ENCODE assay signal across 9 mouse cellular contexts in the genomic region with DNA sequence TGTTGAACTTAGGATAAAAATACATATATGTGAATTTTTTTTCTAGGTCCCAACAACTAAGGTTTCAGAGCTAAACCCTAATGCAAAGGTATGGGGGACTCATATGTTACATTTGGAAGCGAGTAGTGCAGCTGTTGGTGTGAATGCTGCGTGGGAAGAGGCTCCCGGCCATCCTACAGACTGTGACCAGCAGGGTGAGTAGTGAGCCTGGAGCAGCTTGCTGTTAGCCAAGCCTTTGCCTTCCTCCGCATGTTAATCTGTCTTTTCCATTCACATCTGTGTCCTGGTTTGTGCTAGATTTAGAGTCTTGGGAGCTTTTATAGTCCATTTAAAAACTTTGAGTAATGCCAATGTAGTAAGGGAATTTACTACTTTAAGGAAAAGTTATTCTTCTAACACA. TPM values are rescaled to one million over a fixed set of nuclear protein-coding genes. Genes with fewer than 3 reads are reported as not detected.
DNase-seq lines count a peak whose midpoint lies in the region; ATAC-seq and TF ChIP-seq lines count a peak whose summit lies in the region.
"Had no signal": no experiment of that assay in that cellular context is flagged by ENCODE, and none has a peak within 500 bp of the region (broad histone marks: within the 10 kb centered on the region; RNA-seq: fewer than 3 reads in every experiment).

No protein-coding gene starts in this region.

- H3K4me1 ChIP-seq in forebrain, postnatal 0 days (ENCODE audit: insufficient read depth): no peaks in the 10 kb centered on the region
- peaks cover 1% of the 10 kb centered on the region; the same call in 1 of the 2 replicates for H3K4me1 ChIP-seq in forebrain, embryonic 12.5 days
- H3K4me1 ChIP-seq in lung, postnatal 0 days (ENCODE audit: insufficient read depth, low read depth, low read length): no peaks in the 10 kb centered on the region

- ATAC-seq in forebrain, postnatal 0 days: peak; percentile 47
- no peak for ATAC-seq in forebrain, embryonic 12.5 days (ENCODE audit: low FRiP score)
- ATAC-seq in lung, postnatal 0 days: no peak

- 65% methylated on average over 4 of the region's 4 CpGs for WGBS in forebrain, postnatal 0 days
- 72% methylated on average over 4 of the region's 4 CpGs for WGBS in forebrain, embryonic 12.5 days
- 61% methylated on average over 4 of the region's 4 CpGs for WGBS in lung, postnatal 0 days

- DNase-seq in forebrain, postnatal 0 days: no peak
- DNase-seq in lung, postnatal 0 days (ENCODE audit: low spot score): no peak
- DNase-seq in lung, postnatal 4 days: no peak
- peak; percentile 21 to 46 for DNase-seq in layer of hippocampus, adult 2 months (ENCODE audit: low spot score in 2 of 2)
- DNase-seq in right cerebral cortex, postnatal 4 days: peak; percentile 10
- no peak for DNase-seq in T-cell, adult 2 months (ENCODE audit: low spot score)
- no peak for DNase-seq in Muller cell, postnatal 12 days (ENCODE audit: inconsistent ontology term)

- H3K4me3 ChIP-seq in forebrain, postnatal 0 days (ENCODE audit: low read depth, low read length): no peak overlapping the region
- no peak overlapping the region for H3K4me3 ChIP-seq in forebrain, embryonic 12.5 days (replicated peaks)
- H3K4me3 ChIP-seq in lung, postnatal 0 days (ENCODE audit: low read depth, low read length): no peak overlapping the region
- no peak overlapping the region for H3K4me3 ChIP-seq in layer of hippocampus, adult 2 months
- H3K4me3 ChIP-seq: megakaryocyte, embryonic 14.5 days had no signal

- H3K4me2 ChIP-seq in forebrain, postnatal 0 days (ENCODE audit: low read depth): no peak overlapping the region
- H3K4me2 ChIP-seq in forebrain, embryonic 12.5 days: no peak overlapping the region
- no peak overlapping the region for H3K4me2 ChIP-seq in lung, postnatal 0 days (replicated peaks; ENCODE audit: low read depth, low read length)

- H3K36me3 ChIP-seq in forebrain, postnatal 0 days (ENCODE audit: insufficient read depth): peaks cover 31% of the 10 kb centered on the region
- H3K36me3 ChIP-seq in forebrain, embryonic 12.5 days (replicated peaks): peaks cover 48% of the 10 kb centered on the region
- peaks cover 5% of the 10 kb centered on the region; the same call in 1 of the 2 replicates for H3K36me3 ChIP-seq in lung, postnatal 0 days (ENCODE audit: insufficient read depth, low read length)

- no peak for TF ChIP-seq EP300 in lung, postnatal 0 days (IDR thresholded peaks at IDR 0.05)

- TF ChIP-seq CTCF in forebrain, postnatal 0 days (IDR thresholded peaks at IDR 0.05; ENCODE audit: low read depth): peak; percentile 51
- TF ChIP-seq CTCF in lung, postnatal 0 days (IDR thresholded peaks at IDR 0.05): peak; percentile 38
- TF ChIP-seq CTCF in layer of hippocampus, adult 2 months (conservative IDR thresholded peaks at IDR 0.05): peak; percentile 76

- no peak overlapping the region for H3K27ac ChIP-seq in forebrain, postnatal 0 days (ENCODE audit: low read depth, low read length)
- no peak overlapping the region for H3K27ac ChIP-seq in forebrain, embryonic 12.5 days
- H3K27ac ChIP-seq in lung, postnatal 0 days (ENCODE audit: low read length): no peak overlapping the region
- H3K27ac ChIP-seq in layer of hippocampus, adult 2 months: 0 out of 2 replicates have a peak overlapping the region, but pooled peaks have one; percentile 39

- no peaks in the 10 kb centered on the region for H3K9me3 ChIP-seq in forebrain, postnatal 0 days (ENCODE audit: low read length)
- H3K9me3 ChIP-seq in forebrain, embryonic 12.5 days: no peaks in the 10 kb centered on the region
- H3K9me3 ChIP-seq in lung, postnatal 0 days (ENCODE audit: low read length): no peaks in the 10 kb centered on the region
- H3K9me3 ChIP-seq: megakaryocyte, embryonic 14.5 days had no signal

- H3K27me3 ChIP-seq in forebrain, postnatal 0 days (ENCODE audit: insufficient read depth, low read length): no peaks in the 10 kb centered on the region
- no peaks in the 10 kb centered on the region for H3K27me3 ChIP-seq in forebrain, embryonic 12.5 days
- H3K27me3 ChIP-seq in lung, postnatal 0 days (replicated peaks; ENCODE audit: insufficient read depth, low read length): no peaks in the 10 kb centered on the region
- H3K27me3 ChIP-seq: megakaryocyte, embryonic 14.5 days had no signal

- no peak overlapping the region for H3K9ac ChIP-seq in forebrain, postnatal 0 days
- H3K9ac ChIP-seq in forebrain, embryonic 12.5 days: no peak overlapping the region
- no peak overlapping the region for H3K9ac ChIP-seq in lung, postnatal 0 days (replicated peaks; ENCODE audit: low read depth)

RNA-seq across cellular contexts. Expression of gene Larp4b, which starts 43.1 kb away (rescaled TPM):
- 61.9 and 82.6 TPM in 2 replicates for total RNA-seq in forebrain, postnatal 0 days (2014; rRNA removed)
- polyA plus RNA-seq in forebrain, postnatal 0 days (2015; fragmentation: Nextera tagmentation; extraction: Ambion mirVana): 20.6 and 31.7 TPM in 2 replicates
- polyA plus RNA-seq in forebrain, embryonic 12.5 days (2016; fragmentation: Nextera tagmentation; extraction: Ambion mirVana): 45.2 and 48.0 TPM in 2 replicates
- 27.2 and 27.7 TPM in 2 replicates for polyA plus RNA-seq in lung, postnatal 0 days (2015; fragmentation: Nextera tagmentation; extraction: Ambion mirVana)
- total RNA-seq in layer of hippocampus, adult 2 months (2021): 10 to 100 TPM; 72.7 to 76.8 TPM

Comparison
In these comparisons a context has a peak if more than half of its experiments do, and no peak if none do; other contexts are left out.
1. DNase-seq: peak in layer of hippocampus, adult 2 months (2 of 2) and right cerebral cortex, postnatal 4 days (single experiment); none in forebrain, postnatal 0 days (single experiment), lung, postnatal 0 days (single experiment), lung, postnatal 4 days (0 of 2), T-cell, adult 2 months (single experiment) and Muller cell, postnatal 12 days (single experiment).
2. Peak in every context shown above with its lines, with median percentiles within 50 percentile points of each other: CTCF ChIP-seq.